Mouse (Mus musculus) intestine, embryonic 16.5 days (tissue): ENCODE measurements around the gene Arl6ip4. TPM values are rescaled to one million over a fixed set of nuclear protein-coding genes. Genes with fewer than 3 reads are reported as not detected.

ENCODE experiments used
- ATAC-seq: fragments of 200-750 bp; cut with Nextera tagmentation; 2 replicates; pipeline ENCODE4 v1.8.0; 2017; ENCODE audit warnings: moderate TSS enrichment, moderate library complexity
- H3K27ac ChIP-seq: fragments of 300-500 bp; sonication (generic); 2 replicates; pipeline ENCODE4 v1.5.1; 2014; ENCODE audit warnings: mild to moderate bottlenecking, low read length
- H3K27me3 ChIP-seq: fragments of 300-500 bp; sonication (generic); replicated peaks from 2 replicates; pipeline ENCODE4 v1.6.1; 2014; ENCODE audit warnings: low read length, control low read depth, mixed read lengths; ENCODE audit not compliant: control insufficient read depth, insufficient read depth
- H3K36me3 ChIP-seq: fragments of 300-500 bp; sonication (generic); 2 replicates; pipeline ENCODE4 v1.6.1; 2014; ENCODE audit warnings: low read length, control low read depth; ENCODE audit not compliant: control insufficient read depth, insufficient read depth
- H3K4me1 ChIP-seq: fragments of 300-500 bp; sonication (generic); 2 replicates; pipeline ENCODE4 v1.6.1; 2014; ENCODE audit warnings: low read length, control low read depth, mixed read lengths; ENCODE audit not compliant: control insufficient read depth, insufficient read depth
- H3K4me2 ChIP-seq: fragments of 300-500 bp; sonication (generic); 2 replicates; pipeline ENCODE4 v1.6.1; 2014; ENCODE audit warnings: low read depth, low read length, control low read depth
- H3K4me3 ChIP-seq: fragments of 300-500 bp; sonication (generic); 2 replicates; pipeline ENCODE4 v1.5.1; 2014; ENCODE audit warnings: mild to moderate bottlenecking, low read length
- H3K9ac ChIP-seq: fragments of 300-500 bp; sonication (generic); 2 replicates; pipeline ENCODE4 v1.6.1; 2014; ENCODE audit warnings: low read depth, low read length
- H3K9me3 ChIP-seq: fragments of 300-500 bp; sonication (generic); 2 replicates; pipeline ENCODE4 v1.6.1; 2016; ENCODE audit warnings: low read length, control low read depth; ENCODE audit not compliant: control insufficient read depth
- WGBS: fragments of 180-500 bp; shearing (Covaris S2); extraction: QIAGEN DNeasy Blood & Tissue Kit; methylation state at CpG from one replicate; pipeline ENCODE4 v1.1.7; 2014; 5-methylcytosine and 5-hydroxymethylcytosine counted together
- polyA plus RNA-seq: library from polyadenylated mRNA; unstranded; fragments of >200 nt; fragmentation: Nextera tagmentation; extraction: Ambion mirVana; gene quantifications from 2 replicates; pipeline ENCODE4 v1.2.1, GENCODE M21; 2015

Gene Arl6ip4
- 78.1 and 84.8 TPM in 2 replicates for polyA plus RNA-seq

DNA sequence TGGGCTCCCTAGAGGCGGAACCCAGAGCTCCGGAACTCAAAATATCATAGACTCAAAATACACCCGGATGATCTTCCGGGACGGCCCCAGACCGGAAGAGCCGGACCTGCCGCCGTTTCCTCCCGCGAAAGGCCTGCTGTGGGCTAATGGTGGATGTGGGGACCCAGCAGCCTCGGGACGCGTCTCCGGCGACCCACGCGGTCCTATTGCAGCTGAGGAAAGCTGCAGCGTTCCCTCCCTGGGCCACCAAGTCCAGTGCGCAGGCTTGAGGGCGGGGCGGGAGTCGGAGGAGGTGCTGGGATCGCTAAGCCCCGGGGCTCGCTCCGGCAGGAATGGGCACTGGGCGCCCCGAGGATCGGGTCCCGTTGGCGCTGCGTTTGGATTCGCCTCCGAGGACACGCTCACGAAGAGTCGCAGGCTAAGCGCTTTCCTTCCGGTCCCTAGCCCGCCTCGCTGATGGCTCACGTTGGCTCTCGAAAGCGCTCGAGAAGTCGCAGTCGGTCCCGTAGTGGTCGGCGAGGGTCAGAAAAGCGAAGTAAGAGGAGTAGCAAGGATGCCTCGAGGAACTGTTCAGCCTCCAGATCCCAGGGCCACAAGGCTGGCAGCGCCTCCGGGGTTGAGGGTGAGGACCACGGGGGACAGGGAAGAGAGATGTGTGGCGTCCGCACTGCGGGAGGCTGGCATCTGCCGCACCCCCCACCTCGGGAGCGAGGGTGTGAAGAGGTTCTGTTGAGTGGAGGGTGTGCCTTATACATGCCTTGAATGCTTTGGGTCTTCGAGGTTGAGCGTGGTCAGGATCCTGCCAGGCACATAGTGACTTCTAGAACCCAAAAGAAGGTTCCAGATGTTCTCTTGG, at the start of gene Arl6ip4:
Gene Arl6ip4, plus strand, starts transcription at position 100 of the 856 bp plus-strand sequence.
- no peaks in the 10 kb centered on the region for H3K27me3 ChIP-seq
- peaks cover 11% of the 10 kb centered on the region; the same call in 1 of the 2 replicates for H3K36me3 ChIP-seq
- peak within 1 kb of the TSS; percentile 69 for H3K4me3 ChIP-seq
- peaks cover 24% of the 10 kb centered on the region for H3K4me1 ChIP-seq
- H3K4me2 ChIP-seq = peak within 1 kb of the TSS; percentile 76
- 1% methylated on average over 64 of the region's 64 CpGs for WGBS
- no peaks in the 10 kb centered on the region for H3K9me3 ChIP-seq
- peak within 1 kb of the TSS; percentile 87 for H3K9ac ChIP-seq
- peak within 1 kb of the TSS; percentile 64 for H3K27ac ChIP-seq
- ATAC-seq = no peak

DNA sequence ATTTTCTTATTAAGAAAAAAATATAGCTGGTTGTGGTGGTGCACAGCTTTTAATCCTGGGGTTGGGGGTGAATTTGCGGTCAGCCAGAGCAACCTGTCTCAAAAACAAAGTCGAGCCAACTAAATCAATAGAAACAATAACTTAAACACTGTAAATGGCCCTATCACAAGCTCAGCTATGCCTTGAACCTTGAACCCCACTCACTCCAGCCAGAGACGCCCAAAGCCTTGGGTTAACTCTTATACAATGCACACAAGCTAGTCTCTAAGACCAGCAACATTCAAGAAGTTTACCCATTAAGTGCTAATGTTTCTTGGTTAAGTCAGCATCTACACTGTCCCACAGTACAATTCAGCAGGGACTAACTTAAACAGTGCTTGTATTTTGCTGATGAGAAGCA, 46.2 kb upstream of the Arl6ip4 start:
- ATAC-seq = peak; percentile 80
- WGBS = 60% methylated on average over 3 of the region's 3 CpGs

DNA sequence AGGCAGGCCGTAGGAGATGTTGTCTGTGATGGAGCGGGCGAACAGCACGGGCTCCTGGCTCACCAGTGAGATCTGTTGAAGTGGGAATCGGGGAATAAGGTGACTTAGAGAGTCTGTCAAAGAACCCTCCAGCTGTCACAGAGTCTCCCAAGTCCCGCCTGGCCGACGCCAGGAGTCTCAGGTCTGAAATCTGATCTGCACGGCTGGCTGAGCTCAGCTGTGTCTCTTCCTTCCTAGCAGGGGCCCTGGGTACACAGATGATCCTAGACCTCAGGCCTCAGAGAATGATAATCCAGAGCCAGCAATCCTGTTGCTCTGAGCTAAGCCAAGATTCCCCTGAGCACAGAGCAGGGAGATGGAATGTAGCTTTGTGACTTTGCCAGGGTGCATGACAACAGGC, 42.2 kb upstream of the Arl6ip4 start:
- Histone ChIP-seq H3K36me3 (no peaks in the 10 kb centered on the region), H3K27ac (no peak overlapping the region), H3K4me2 (no peak overlapping the region), H3K4me3 (no peak overlapping the region), H3K27me3 (no peaks in the 10 kb centered on the region), H3K9me3 (no peaks in the 10 kb centered on the region), H3K9ac (peak overlapping the region; percentile 19; the same call in 1 of the 2 replicates), H3K4me1 (peaks cover 32% of the 10 kb centered on the region)
- WGBS = 59% methylated on average over 9 of the region's 9 CpGs
- ATAC-seq = no peak

More for the DNA sequence above, 46.2 kb upstream of the Arl6ip4 start:
- Histone ChIP-seq H3K4me1 (peaks cover 15% of the 10 kb centered on the region), H3K4me3 (no peak overlapping the region), H3K4me2 (no peak overlapping the region), H3K27me3 (no peaks in the 10 kb centered on the region), H3K9ac (no peak overlapping the region), H3K36me3 (no peaks in the 10 kb centered on the region), H3K27ac (peak overlapping the region; percentile 60), H3K9me3 (no peaks in the 10 kb centered on the region)

DNA sequence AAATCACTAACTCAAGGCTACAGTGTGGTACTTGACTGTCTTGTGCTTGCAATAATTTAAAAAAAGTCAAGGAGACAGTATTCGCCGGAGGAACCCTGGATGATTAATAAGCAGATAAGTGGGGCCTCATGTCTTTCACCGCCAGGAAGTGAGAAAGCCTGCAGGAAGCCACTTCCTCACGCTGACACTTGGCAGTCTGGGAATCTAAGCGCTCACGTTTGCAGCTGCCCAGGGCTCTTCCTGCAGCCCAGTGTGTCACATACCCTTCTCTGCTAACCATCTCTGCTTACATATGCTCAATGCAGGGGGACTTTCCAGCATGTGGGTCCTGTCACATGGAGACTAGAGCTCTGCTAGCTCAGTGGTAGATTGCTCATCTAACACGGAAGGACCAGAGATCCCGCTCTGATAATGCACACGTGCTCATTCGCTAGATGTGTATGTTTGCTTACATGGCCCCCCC, 41.0 kb upstream of the Arl6ip4 start:
- no peaks in the 10 kb centered on the region for H3K27me3 ChIP-seq
- peaks cover 32% of the 10 kb centered on the region for H3K4me1 ChIP-seq
- H3K9ac ChIP-seq = no peak overlapping the region
- peak; percentile 9; the same call in 1 of the 2 replicates for ATAC-seq
- no peak overlapping the region for H3K27ac ChIP-seq
- 25% methylated on average over 10 of the region's 10 CpGs for WGBS
- H3K36me3 ChIP-seq = no peaks in the 10 kb centered on the region
- no peaks in the 10 kb centered on the region for H3K9me3 ChIP-seq
- no peak overlapping the region for H3K4me2 ChIP-seq
- H3K4me3 ChIP-seq = no peak overlapping the region

DNA sequence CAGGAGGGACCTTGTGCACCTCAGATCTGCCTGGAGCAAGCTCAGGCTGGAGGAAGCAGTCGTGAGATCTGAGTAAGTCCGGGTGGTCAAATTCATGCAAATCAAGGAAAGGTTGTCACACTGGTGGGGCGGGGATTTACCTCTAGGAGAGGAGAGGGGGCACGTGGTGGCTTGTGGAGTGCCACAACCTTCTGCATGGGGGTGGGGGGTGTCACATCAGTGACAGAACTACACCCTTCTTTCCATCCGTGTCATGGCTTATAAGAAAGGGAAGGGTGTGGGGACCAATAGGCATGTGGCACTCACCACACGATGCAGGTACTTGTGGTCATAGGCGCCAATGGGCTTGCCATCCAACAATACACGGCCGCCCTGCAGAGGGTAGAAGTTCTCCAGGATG, 40.2 kb upstream of the Arl6ip4 start:
- ATAC-seq = no peak
- H3K9ac ChIP-seq = peak overlapping the region; percentile 19; the same call in 1 of the 2 replicates
- WGBS = 72% methylated on average over 9 of the region's 9 CpGs
- peak overlapping the region; percentile 77 for H3K27ac ChIP-seq
- no peaks in the 10 kb centered on the region for H3K9me3 ChIP-seq
- H3K36me3 ChIP-seq = no peaks in the 10 kb centered on the region
- no peak overlapping the region for H3K4me3 ChIP-seq
- no peak overlapping the region for H3K4me2 ChIP-seq
- H3K27me3 ChIP-seq = no peaks in the 10 kb centered on the region
- peaks cover 25% of the 10 kb centered on the region for H3K4me1 ChIP-seq

DNA sequence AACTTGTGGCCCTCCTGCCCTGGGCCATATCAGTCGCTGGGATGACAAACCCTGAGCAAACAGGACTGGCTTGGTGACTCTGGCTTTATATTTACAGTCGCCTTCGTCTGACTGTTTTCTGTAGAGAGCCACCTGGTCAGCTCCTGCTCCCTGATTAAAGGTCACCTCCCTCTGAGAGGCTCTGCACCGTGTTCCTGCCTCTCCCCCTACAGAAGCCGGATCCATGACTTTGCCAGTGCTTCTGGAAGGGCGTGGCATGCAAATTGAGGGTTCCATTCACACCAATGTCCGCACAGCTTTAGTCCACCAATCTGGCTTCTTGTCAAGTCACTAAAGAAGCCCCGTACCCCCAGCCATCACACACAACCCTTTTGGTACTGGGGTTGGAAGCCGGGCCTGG, 39.3 kb upstream of the Arl6ip4 start:
- 47% methylated on average over 9 of the region's 9 CpGs for whole genome bisulfite sequencing
- Histone ChIP-seq H3K4me1 (peaks cover 25% of the 10 kb centered on the region), H3K4me2 (no peak overlapping the region), H3K36me3 (no peaks in the 10 kb centered on the region), H3K9ac (no peak overlapping the region), H3K4me3 (no peak overlapping the region), H3K27ac (peak overlapping the region; percentile 77), H3K27me3 (no peaks in the 10 kb centered on the region), H3K9me3 (no peaks in the 10 kb centered on the region)
- peak; percentile 85 for ATAC-seq

DNA sequence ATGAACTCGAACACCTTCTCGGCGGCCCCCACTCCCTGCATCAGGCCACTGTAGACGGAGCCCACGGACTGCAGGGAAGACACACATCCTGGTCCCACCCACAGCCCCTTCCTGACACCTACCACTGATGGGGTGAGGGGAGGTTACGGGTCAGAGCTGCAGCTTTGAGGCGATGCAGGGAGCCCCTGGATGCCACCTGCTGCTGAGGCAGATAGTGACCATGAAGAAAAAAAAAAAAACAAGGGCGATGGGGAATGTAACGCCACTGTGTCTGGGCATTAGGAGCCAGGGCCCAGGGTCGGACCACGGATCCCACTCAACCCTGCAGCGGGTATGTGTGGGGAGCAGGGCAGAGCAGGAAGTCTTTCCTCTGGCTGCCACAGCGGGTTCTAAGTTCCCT, 38.6 kb upstream of the Arl6ip4 start:
- Histone ChIP-seq H3K36me3 (no peaks in the 10 kb centered on the region), H3K4me3 (no peak overlapping the region), H3K27me3 (no peaks in the 10 kb centered on the region), H3K9ac (no peak overlapping the region), H3K27ac (peak overlapping the region; percentile 77; the same call in 1 of the 2 replicates), H3K4me2 (no peak overlapping the region), H3K9me3 (no peaks in the 10 kb centered on the region), H3K4me1 (peaks cover 25% of the 10 kb centered on the region)
- no peak for ATAC-seq
- 84% methylated on average over 13 of the region's 13 CpGs for WGBS

DNA sequence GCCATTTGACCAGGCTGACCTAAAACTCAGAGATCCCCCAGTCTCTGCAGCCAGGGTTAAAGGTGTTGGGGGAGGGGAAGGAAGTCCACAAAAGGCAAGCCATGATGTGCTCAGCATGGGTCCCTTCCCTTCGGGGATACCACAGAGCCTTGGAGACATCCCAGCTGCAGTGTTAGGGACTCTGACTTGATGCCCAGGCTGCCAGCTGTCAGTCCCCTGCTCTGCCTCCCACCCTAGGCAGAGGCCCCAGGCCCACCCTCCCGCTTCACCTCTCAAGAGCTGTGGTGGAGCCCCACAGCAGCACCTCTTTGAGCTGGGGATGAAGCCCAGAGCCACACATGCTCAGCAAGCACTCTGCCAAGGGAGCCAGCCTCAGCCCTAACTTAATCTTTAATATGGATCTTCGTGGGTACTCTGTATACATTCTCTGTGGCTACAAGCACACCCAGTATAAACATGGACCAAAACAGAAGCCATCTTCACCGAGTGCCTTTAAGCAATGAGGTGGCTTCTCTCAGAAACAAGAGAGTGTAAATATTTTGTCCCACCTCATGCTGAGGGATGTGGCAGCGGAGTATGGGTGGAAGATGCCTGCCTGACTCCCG, 37.9 kb upstream of the Arl6ip4 start:
- no peak overlapping the region for H3K4me2 ChIP-seq
- 56% methylated on average over 6 of the region's 6 CpGs for WGBS
- no peaks in the 10 kb centered on the region for H3K27me3 ChIP-seq
- H3K36me3 ChIP-seq = no peaks in the 10 kb centered on the region
- no peak overlapping the region for H3K4me3 ChIP-seq
- no peak for ATAC-seq
- H3K9ac ChIP-seq = peak overlapping the region; percentile 19; the same call in 1 of the 2 replicates
- no peaks in the 10 kb centered on the region for H3K9me3 ChIP-seq
- peaks cover 25% of the 10 kb centered on the region for H3K4me1 ChIP-seq
- no peak overlapping the region; the same call in 1 of the 2 replicates for H3K27ac ChIP-seq

DNA sequence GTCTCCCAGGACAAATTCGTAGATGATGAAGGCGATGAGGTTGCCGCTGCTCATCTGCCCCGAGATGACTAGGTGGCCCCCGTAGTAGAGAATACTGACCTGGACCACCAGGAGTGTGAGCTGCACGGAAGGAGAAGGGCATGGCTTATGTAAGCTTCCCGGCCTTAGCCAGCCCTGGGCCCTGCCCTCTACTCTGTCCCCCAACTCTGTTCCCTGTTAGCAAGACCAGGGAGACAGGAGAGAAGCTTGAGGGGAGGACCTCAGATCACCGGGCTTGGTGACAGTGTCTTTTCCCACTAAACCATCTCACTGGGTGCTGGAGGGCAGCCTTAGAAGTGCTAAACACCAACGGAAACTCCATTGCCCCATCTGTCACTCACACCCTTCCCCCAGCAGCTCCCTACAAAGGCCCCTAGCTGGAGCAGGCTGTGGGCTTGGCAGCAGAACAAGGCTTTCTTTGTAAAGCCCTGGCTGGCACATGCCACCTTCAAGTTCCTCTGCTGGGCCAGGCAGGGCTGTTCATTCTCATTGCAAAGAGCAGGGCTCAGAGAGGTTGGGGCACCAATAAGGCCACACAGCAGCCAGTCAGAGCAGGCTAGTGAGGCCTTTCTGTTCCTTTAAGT, 37.0 kb upstream of the Arl6ip4 start:
- Histone ChIP-seq H3K27me3 (no peaks in the 10 kb centered on the region), H3K27ac (no peak overlapping the region), H3K36me3 (no peaks in the 10 kb centered on the region), H3K4me2 (no peak overlapping the region), H3K4me1 (peaks cover 23% of the 10 kb centered on the region), H3K4me3 (no peak overlapping the region), H3K9ac (no peak overlapping the region), H3K9me3 (no peaks in the 10 kb centered on the region)
- 62% methylated on average over 9 of the region's 9 CpGs for WGBS
- no peak for ATAC-seq
